Mouse (Mus musculus): ENCODE data around the gene Akap7. TPM values are rescaled to one million over a fixed set of nuclear protein-coding genes. Genes with fewer than 3 reads are reported as not detected.

Gene Akap7
- polyA plus RNA-seq, 1 experiment from 2014 or later = 18.8 TPM

DNA sequence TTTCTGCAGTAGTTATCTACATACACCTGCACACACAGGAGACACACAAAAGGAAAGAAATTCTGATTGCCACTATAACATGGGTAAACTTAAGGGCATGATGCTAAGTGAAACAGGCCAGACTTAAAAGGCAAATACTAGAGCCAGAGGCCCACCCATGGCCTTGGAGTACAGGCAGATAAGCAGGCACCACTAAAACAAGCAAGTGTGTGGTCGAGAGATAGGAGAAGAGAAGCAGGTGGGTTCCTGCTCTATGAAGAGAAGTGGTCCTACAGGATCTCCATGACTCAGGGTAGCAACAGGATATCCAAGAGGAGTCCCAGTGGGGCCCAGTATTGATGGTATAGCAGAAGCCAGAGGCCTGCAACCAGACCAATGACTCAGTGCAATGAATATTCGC, 54.2 kb downstream of the Akap7 start:
- no peak for ATAC-seq (ENCODE audit: insufficient number of reproducible peaks, low FRiP score, low TSS enrichment, low read depth)
- Histone ChIP-seq H3K9ac (no peak overlapping the region), H3K9me3 (replicated peaks) (no peaks in the 10 kb centered on the region), H3K36me3 (no peaks in the 10 kb centered on the region), H3K27me3 (no peaks in the 10 kb centered on the region), H3K4me1 (no peaks in the 10 kb centered on the region), H3K4me2 (replicated peaks) (no peak overlapping the region), H3K27ac (replicated peaks) (no peak overlapping the region), H3K4me3 (replicated peaks) (no peak overlapping the region)
- WGBS = 87% methylated on average over 2 of the region's 2 CpGs

- Histone ChIP-seq H3K4me2 (replicated peaks) (no peak overlapping the region), H3K9me3 (replicated peaks) (no peaks in the 10 kb centered on the region), H3K36me3 (no peaks in the 10 kb centered on the region), H3K9ac (no peak overlapping the region), H3K4me3 (replicated peaks) (no peak overlapping the region), H3K27ac (replicated peaks) (no peak overlapping the region), H3K4me1 (no peaks in the 10 kb centered on the region), H3K27me3 (no peaks in the 10 kb centered on the region)
- no peak for ATAC-seq (ENCODE audit: insufficient number of reproducible peaks, low FRiP score, low TSS enrichment, low read depth)
- 94% methylated on average over 4 of the region's 4 CpGs for WGBS
Measured at GRCm38 (mm10) chr10:25253006-25253405, 54.7 kb downstream of the Akap7 start.

DNA sequence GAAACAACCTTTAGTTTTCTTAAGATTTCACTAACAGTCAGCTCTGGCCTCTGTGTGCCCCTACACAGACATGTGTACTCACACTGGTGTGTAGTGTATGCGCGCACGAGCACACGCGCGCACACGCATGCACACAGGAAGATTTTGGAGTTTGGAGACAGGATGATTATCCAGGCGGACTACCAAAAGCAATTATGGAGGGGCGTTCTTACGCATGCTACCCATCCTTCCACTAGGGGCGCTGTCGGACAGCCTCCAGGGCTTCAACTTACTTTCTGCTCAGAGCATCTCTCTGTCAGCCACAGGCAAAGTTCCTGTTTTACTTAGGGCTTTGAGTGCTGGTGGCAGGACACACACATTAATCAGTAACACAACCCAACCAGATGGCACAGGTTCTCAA, 57.6 kb downstream of the Akap7 start:
- H3K4me3 ChIP-seq (replicated peaks) = no peak overlapping the region
- H3K4me2 ChIP-seq (replicated peaks) = no peak overlapping the region
- no peaks in the 10 kb centered on the region for H3K36me3 ChIP-seq
- H3K27me3 ChIP-seq = no peaks in the 10 kb centered on the region
- no peak overlapping the region for H3K9ac ChIP-seq
- no peak for ATAC-seq (ENCODE audit: insufficient number of reproducible peaks, low FRiP score, low TSS enrichment, low read depth)
- H3K9me3 ChIP-seq (replicated peaks) = no peaks in the 10 kb centered on the region
- no peaks in the 10 kb centered on the region for H3K4me1 ChIP-seq
- WGBS = 48% methylated on average over 12 of the region's 12 CpGs
- no peak overlapping the region for H3K27ac ChIP-seq (replicated peaks)

DNA sequence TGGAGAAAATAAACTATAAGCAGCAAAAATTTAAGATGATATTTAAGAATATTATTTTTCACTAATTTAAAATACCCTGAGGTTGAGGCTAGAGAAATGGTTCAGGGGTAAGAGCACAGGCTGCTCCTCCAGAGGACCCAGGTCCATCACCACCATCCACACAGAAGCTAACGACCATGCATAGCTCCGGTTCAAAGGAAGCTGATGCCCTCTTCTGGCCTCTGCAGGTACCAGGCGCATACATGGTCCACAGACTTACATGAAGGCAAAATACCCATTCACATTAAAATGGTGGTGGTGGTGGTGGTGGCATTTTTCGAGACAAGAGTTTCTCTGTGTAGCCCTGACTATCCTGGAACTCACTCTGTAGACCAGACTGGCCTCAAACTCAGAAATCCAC, 61.5 kb downstream of the Akap7 start:
- Histone ChIP-seq H3K9ac (no peak overlapping the region), H3K9me3 (replicated peaks) (no peaks in the 10 kb centered on the region), H3K4me1 (no peaks in the 10 kb centered on the region), H3K36me3 (no peaks in the 10 kb centered on the region), H3K27me3 (no peaks in the 10 kb centered on the region), H3K27ac (replicated peaks) (no peak overlapping the region), H3K4me3 (replicated peaks) (no peak overlapping the region), H3K4me2 (replicated peaks) (no peak overlapping the region)
- no peak for ATAC-seq (ENCODE audit: insufficient number of reproducible peaks, low FRiP score, low TSS enrichment, low read depth)
- 56% methylated on average over 4 of the region's 4 CpGs for WGBS

DNA sequence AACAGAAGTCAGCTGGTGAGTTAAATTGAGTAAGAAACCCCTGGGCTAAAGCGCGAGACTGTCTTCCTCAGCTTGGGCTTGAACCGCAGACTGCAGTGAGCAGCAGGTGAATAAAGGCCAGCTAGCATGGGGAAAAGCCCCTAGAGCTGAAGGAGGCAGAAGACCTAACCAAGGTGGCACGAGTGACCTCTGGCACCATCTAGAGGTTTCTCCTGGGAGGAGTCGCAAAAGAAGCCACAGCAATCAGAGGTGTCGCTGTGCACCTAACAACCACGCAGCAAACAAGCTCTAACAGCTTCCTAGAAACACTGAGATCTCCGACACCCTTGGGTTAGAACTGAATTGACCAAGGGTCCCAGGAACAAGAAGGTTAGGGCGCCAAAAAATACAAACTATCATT, 68.5 kb downstream of the Akap7 start:
- WGBS = 36% methylated on average over 9 of the region's 9 CpGs
- Histone ChIP-seq H3K9me3 (replicated peaks) (no peaks in the 10 kb centered on the region), H3K27ac (replicated peaks) (no peak overlapping the region), H3K36me3 (no peaks in the 10 kb centered on the region), H3K4me3 (replicated peaks) (no peak overlapping the region), H3K4me1 (no peaks in the 10 kb centered on the region), H3K27me3 (no peaks in the 10 kb centered on the region), H3K9ac (no peak overlapping the region), H3K4me2 (replicated peaks) (no peak overlapping the region)
- no peak for ATAC-seq (ENCODE audit: insufficient number of reproducible peaks, low FRiP score, low TSS enrichment, low read depth)

GRCm38 (mm10) chr10:25234080-25234479, 73.6 kb downstream of the Akap7 start:
- 74% methylated on average over 1 of the region's 1 CpGs for WGBS
- peaks cover 4% of the 10 kb centered on the region; the same call in 1 of the 2 replicates for H3K4me1 ChIP-seq
- no peak for ATAC-seq (ENCODE audit: insufficient number of reproducible peaks, low FRiP score, low TSS enrichment, low read depth)
- no peak overlapping the region for H3K4me2 ChIP-seq (replicated peaks)
- H3K36me3 ChIP-seq = no peaks in the 10 kb centered on the region
- H3K27me3 ChIP-seq = no peaks in the 10 kb centered on the region
- H3K9me3 ChIP-seq (replicated peaks) = no peaks in the 10 kb centered on the region
- no peak overlapping the region for H3K27ac ChIP-seq (replicated peaks)
- no peak overlapping the region for H3K4me3 ChIP-seq (replicated peaks)
- H3K9ac ChIP-seq = no peak overlapping the region

- ATAC-seq (ENCODE audit: insufficient number of reproducible peaks, low FRiP score, low TSS enrichment, low read depth) = no peak
- Histone ChIP-seq H3K27ac (replicated peaks) (no peak overlapping the region), H3K4me1 (peaks cover 8% of the 10 kb centered on the region; the same call in 1 of the 2 replicates), H3K9ac (no peak overlapping the region), H3K36me3 (no peaks in the 10 kb centered on the region), H3K4me2 (replicated peaks) (no peak overlapping the region), H3K4me3 (replicated peaks) (no peak overlapping the region), H3K9me3 (replicated peaks) (no peaks in the 10 kb centered on the region), H3K27me3 (no peaks in the 10 kb centered on the region)
- 49% methylated on average over 3 of the region's 3 CpGs for WGBS
Measured at GRCm38 (mm10) chr10:25232700-25233099, 75.0 kb downstream of the Akap7 start.

GRCm38 (mm10) chr10:25231358-25231757, 76.3 kb downstream of the Akap7 start:
- Histone ChIP-seq H3K4me3 (replicated peaks) (no peak overlapping the region), H3K27me3 (no peaks in the 10 kb centered on the region), H3K27ac (replicated peaks) (no peak overlapping the region), H3K4me1 (peaks cover 8% of the 10 kb centered on the region; the same call in 1 of the 2 replicates), H3K9me3 (replicated peaks) (no peaks in the 10 kb centered on the region), H3K36me3 (no peaks in the 10 kb centered on the region), H3K4me2 (replicated peaks) (no peak overlapping the region), H3K9ac (no peak overlapping the region)
- 28% methylated on average over 5 of the region's 5 CpGs for WGBS
- no peak for ATAC-seq (ENCODE audit: insufficient number of reproducible peaks, low FRiP score, low TSS enrichment, low read depth)

GRCm38 (mm10) chr10:25224371-25224770, 83.3 kb downstream of the Akap7 start:
- H3K9me3 ChIP-seq (replicated peaks) = no peaks in the 10 kb centered on the region
- H3K4me1 ChIP-seq = peaks cover 10% of the 10 kb centered on the region; the same call in 1 of the 2 replicates
- no peak overlapping the region for H3K9ac ChIP-seq
- ATAC-seq (ENCODE audit: insufficient number of reproducible peaks, low FRiP score, low TSS enrichment, low read depth) = no peak
- H3K27ac ChIP-seq (replicated peaks) = no peak overlapping the region
- no peaks in the 10 kb centered on the region for H3K27me3 ChIP-seq
- H3K36me3 ChIP-seq = no peaks in the 10 kb centered on the region
- H3K4me3 ChIP-seq (replicated peaks) = no peak overlapping the region
- H3K4me2 ChIP-seq (replicated peaks) = no peak overlapping the region
- 59% methylated on average over 5 of the region's 5 CpGs for WGBS

DNA sequence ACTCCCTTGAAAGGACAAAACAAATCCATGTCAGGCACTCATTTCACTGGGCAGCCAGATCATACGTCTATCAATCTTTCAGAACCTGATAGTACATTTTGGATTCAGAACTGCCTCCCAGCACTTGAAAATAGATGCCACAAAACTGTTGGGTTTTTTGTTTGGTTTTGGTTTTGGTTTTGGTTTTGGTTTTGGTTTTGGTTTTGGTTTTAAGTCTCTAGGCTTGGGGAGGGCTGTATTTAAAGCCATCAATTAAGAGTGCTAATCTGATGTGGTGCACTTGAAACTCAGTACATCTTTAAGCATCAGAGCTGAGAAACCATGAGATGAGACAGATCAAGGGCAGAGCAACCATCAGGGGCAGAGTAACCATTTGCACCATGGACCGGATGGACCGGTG, 86.9 kb downstream of the Akap7 start:
- no peak for ATAC-seq (ENCODE audit: insufficient number of reproducible peaks, low FRiP score, low TSS enrichment, low read depth)
- H3K36me3 ChIP-seq = no peaks in the 10 kb centered on the region
- H3K9me3 ChIP-seq (replicated peaks) = no peaks in the 10 kb centered on the region
- H3K27me3 ChIP-seq = no peaks in the 10 kb centered on the region
- WGBS = 68% methylated on average over 3 of the region's 3 CpGs
- H3K27ac ChIP-seq (replicated peaks) = peak overlapping the region; percentile 55; the same call in 1 of the 2 replicates
- no peak overlapping the region for H3K4me3 ChIP-seq (replicated peaks)
- H3K4me2 ChIP-seq (replicated peaks) = no peak overlapping the region
- H3K9ac ChIP-seq = no peak overlapping the region
- H3K4me1 ChIP-seq = 0 out of 2 replicates have a peak, but pooled peaks cover 6% of the 10 kb centered on the region

DNA sequence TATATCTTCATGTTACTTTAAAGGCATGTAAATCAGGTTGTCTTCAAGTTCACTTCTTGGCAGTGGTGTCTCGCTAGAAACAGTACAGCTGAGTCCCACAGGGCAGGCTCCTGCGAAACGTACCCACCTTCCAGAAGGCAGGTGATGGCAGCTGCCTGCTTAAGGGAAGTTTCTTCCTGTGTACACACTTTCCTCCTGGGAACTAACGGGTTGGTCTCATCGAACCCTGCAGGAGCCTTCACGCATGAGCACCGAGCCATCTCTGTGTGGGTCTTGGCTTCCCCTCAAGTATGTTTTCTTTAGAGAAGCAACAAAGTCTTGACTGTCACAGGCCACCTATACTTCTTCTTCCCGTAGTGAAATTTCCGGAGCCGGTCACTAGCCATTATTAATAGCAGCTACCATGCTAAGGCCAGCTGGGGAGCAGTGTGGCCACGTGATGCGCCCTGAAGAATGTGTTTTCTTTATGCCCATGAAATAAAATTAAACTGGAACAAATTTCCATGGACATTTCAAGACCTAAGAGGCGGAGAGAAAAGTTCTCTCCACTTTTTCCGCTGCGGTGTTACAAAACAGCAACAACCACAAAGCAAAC, 87.7 kb downstream of the Akap7 start:
- Histone ChIP-seq H3K27me3 (no peaks in the 10 kb centered on the region), H3K4me1 (0 out of 2 replicates have a peak, but pooled peaks cover 6% of the 10 kb centered on the region), H3K9me3 (replicated peaks) (no peaks in the 10 kb centered on the region), H3K27ac (replicated peaks) (peak overlapping the region; percentile 45), H3K4me3 (replicated peaks) (no peak overlapping the region), H3K9ac (no peak overlapping the region), H3K36me3 (no peaks in the 10 kb centered on the region), H3K4me2 (replicated peaks) (peak overlapping the region; percentile 2; the same call in 1 of the 2 replicates)
- 54% methylated on average over 15 of the region's 15 CpGs for WGBS
- ATAC-seq (ENCODE audit: insufficient number of reproducible peaks, low FRiP score, low TSS enrichment, low read depth) = peak; percentile 56; the same call in 1 of the 2 replicates

- no peak overlapping the region for H3K9ac ChIP-seq
- WGBS = 18% methylated on average over 7 of the region's 7 CpGs
- H3K27ac ChIP-seq (replicated peaks) = peak overlapping the region; percentile 58
- H3K4me1 ChIP-seq = 0 out of 2 replicates have a peak, but pooled peaks cover 1% of the 10 kb centered on the region
- H3K9me3 ChIP-seq (replicated peaks) = no peaks in the 10 kb centered on the region
- H3K4me3 ChIP-seq (replicated peaks) = no peak overlapping the region
- peak; percentile 53 for ATAC-seq (ENCODE audit: insufficient number of reproducible peaks, low FRiP score, low TSS enrichment, low read depth)
- no peaks in the 10 kb centered on the region for H3K27me3 ChIP-seq
- H3K4me2 ChIP-seq (replicated peaks) = peak overlapping the region; percentile 37
- no peaks in the 10 kb centered on the region for H3K36me3 ChIP-seq
Measured at GRCm38 (mm10) chr10:25219220-25219628, 88.4 kb downstream of the Akap7 start.

Data from embryonic facial prominence, embryonic 15.5 days (tissue).